Mouse (Mus musculus): ENCODE measurements around the gene Wnk2. TPM values are rescaled to one million over a fixed set of nuclear protein-coding genes. Genes with fewer than 3 reads are reported as not detected.
A peak's percentile ranks its signal among the peaks of the same experiment; 100 is the strongest.

Wnk2 gene
- polyA plus RNA-seq, 1 experiment from 2014 or later = 21.0 TPM

- H3K4me1 ChIP-seq (replicated peaks) = peaks cover 27% of the 10 kb centered on the region
- 0 out of 2 replicates have a peak, but pooled peaks cover 2% of the 10 kb centered on the region for H3K27me3 ChIP-seq
- WGBS = 10% methylated on average over 12 of the region's 12 CpGs
- ATAC-seq = no peak
- no peaks in the 10 kb centered on the region for H3K9me3 ChIP-seq
- no peaks in the 10 kb centered on the region for H3K36me3 ChIP-seq
- no peak overlapping the region for H3K4me3 ChIP-seq (replicated peaks)
- no peak overlapping the region for H3K27ac ChIP-seq
- H3K9ac ChIP-seq (replicated peaks) = no peak overlapping the region
- H3K4me2 ChIP-seq (replicated peaks) = no peak overlapping the region
Measured at GRCm38 (mm10) chr13:49024763-49025162, 123.1 kb downstream of the Wnk2 start.

DNA sequence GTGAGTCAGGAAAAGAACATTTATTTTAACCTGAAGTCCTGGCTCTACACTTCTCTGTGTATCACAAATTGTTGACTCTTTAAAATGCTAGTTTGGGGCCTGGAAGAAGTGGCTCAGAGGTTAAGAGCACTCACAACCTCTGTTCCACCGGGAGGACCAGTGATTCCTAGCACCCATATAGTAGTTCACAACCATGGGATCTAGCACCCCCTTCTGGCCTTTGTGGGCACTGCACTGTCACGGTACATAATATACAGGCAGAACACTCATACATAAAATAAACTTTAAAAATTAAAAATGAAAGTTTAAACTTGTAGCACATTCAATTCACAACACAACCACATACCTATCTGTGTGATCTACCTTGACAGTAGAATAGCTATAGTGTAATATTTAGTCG is 126.1 kb downstream of the Wnk2 start:
- peaks cover 17% of the 10 kb centered on the region for H3K4me1 ChIP-seq (replicated peaks)
- 62% methylated on average over 3 of the region's 3 CpGs for WGBS
- H3K9me3 ChIP-seq = 0 out of 2 replicates have a peak, but pooled peaks cover 3% of the 10 kb centered on the region
- no peak overlapping the region for H3K4me3 ChIP-seq (replicated peaks)
- H3K9ac ChIP-seq (replicated peaks) = no peak overlapping the region
- H3K36me3 ChIP-seq = no peaks in the 10 kb centered on the region
- H3K27ac ChIP-seq = no peak overlapping the region
- H3K27me3 ChIP-seq = 0 out of 2 replicates have a peak, but pooled peaks cover 2% of the 10 kb centered on the region
- ATAC-seq = no peak
- H3K4me2 ChIP-seq (replicated peaks) = no peak overlapping the region

- no peaks in the 10 kb centered on the region for H3K36me3 ChIP-seq
- H3K9ac ChIP-seq (replicated peaks) = no peak overlapping the region
- H3K9me3 ChIP-seq = 0 out of 2 replicates have a peak, but pooled peaks cover 3% of the 10 kb centered on the region
- no peak overlapping the region for H3K27ac ChIP-seq
- H3K4me1 ChIP-seq (replicated peaks) = peaks cover 25% of the 10 kb centered on the region
- H3K27me3 ChIP-seq = 0 out of 2 replicates have a peak, but pooled peaks cover 2% of the 10 kb centered on the region
- ATAC-seq = no peak
- H3K4me3 ChIP-seq (replicated peaks) = no peak overlapping the region
- H3K4me2 ChIP-seq (replicated peaks) = no peak overlapping the region
- WGBS = 49% methylated on average over 5 of the region's 5 CpGs
Measured at GRCm38 (mm10) chr13:49020152-49020551, 127.7 kb downstream of the Wnk2 start.

DNA sequence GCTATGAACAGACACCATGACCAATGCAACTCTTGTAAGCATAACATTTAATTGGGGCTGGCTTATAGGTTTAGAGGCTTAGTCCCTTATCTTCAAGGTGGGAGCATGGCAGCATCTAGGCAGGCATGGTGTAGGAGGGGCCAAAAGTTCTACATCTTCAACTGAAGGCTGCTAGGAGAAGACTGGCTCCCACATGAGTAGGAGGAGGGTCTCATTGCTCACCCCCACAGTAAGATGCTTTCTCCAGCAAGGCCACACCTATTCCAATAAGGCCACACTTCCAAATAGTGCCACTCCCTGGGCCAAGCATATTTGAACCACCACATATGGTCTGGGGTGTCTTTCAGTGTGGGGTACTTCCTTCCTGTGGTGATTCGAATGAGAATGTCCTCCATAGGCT is 130.4 kb downstream of the Wnk2 start:
- Histone ChIP-seq H3K4me2 (replicated peaks) (no peak overlapping the region), H3K4me3 (replicated peaks) (no peak overlapping the region), H3K9me3 (0 out of 2 replicates have a peak, but pooled peaks cover 3% of the 10 kb centered on the region), H3K27ac (no peak overlapping the region), H3K27me3 (peaks cover 7% of the 10 kb centered on the region), H3K4me1 (replicated peaks) (peaks cover 26% of the 10 kb centered on the region), H3K36me3 (no peaks in the 10 kb centered on the region), H3K9ac (replicated peaks) (no peak overlapping the region)
- WGBS = 100% methylated on average over 1 of the region's 1 CpGs
- no peak for ATAC-seq

DNA sequence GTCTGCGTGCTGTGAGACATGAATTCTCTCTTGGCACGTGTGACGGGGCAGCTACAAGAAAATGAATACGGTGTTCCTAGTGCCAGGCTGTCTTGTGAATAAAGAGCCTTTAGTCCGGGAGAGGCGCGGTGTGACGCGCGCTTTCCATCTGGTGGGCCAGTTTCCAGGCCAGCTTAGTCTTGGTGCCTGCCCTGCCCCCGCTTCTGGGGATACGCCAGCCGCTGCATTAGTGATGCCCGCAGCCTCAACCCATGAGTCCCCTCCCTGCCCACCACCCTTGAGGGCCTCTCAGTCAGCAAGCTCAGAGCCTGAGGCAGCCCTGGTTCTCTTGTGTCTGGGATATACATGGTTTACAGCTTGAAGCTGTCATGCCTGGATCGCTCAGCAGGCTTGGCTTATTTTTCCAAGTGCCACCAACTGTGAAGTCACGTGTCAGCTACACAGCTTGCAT is 131.5 kb downstream of the Wnk2 start:
- peak overlapping the region; percentile 22 for H3K4me3 ChIP-seq (replicated peaks)
- peaks cover 7% of the 10 kb centered on the region for H3K27me3 ChIP-seq
- peak; percentile 93 for ATAC-seq
- no peaks in the 10 kb centered on the region for H3K36me3 ChIP-seq
- H3K9ac ChIP-seq (replicated peaks) = peak overlapping the region; percentile 51
- peak overlapping the region; percentile 48 for H3K4me2 ChIP-seq (replicated peaks)
- peaks cover 26% of the 10 kb centered on the region for H3K4me1 ChIP-seq (replicated peaks)
- H3K9me3 ChIP-seq = 0 out of 2 replicates have a peak, but pooled peaks cover 3% of the 10 kb centered on the region
- peak overlapping the region; percentile 85 for H3K27ac ChIP-seq
- 2% methylated on average over 16 of the region's 16 CpGs for WGBS

DNA sequence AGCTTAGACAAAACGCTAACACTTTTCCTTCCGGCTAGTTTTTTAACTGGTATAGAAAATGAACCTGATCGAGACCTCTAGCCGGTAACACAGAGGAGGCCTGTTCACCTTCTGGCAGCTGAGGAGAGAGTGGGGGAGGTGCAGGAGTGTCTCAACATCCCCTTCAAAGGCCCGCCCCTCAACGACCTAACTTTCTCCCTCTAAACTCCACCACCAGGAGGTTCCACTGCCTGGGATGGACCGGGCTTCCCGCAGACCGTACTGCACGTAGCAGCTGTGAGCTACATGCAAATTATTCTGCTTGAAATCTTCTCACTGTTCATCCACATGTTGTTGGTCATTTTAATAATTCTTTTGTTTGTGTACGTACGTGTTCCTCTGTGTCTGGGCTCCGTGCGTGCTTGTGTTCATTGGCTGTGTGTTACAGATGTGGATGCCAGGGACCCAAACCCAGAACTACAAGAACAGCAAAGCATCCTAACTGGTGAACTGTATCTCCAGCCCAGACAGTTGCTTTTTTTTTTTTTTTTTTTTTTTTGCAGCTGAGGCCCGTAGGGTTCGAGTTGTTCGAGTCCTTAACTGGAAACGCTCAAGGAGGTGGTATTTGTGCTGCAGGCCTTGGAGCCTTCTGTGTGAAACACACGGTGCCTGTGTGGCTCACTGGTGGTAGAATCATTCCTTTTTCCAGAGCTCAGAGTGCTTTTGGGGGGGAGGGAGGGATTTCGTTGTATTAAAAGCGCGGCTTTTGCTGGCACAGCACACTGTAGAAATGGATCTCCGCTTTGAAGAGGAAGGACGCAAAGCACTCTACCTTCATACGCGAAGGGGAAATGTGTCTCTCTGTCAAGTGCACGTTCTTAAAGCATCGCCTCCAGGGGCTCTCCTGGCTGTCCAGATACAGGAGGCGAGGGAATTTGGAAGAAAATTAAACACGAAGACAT is 132.2 kb downstream of the Wnk2 start:
- Histone ChIP-seq H3K9me3 (0 out of 2 replicates have a peak, but pooled peaks cover 3% of the 10 kb centered on the region), H3K9ac (replicated peaks) (peak overlapping the region; percentile 51), H3K27me3 (peaks cover 7% of the 10 kb centered on the region), H3K4me1 (replicated peaks) (peaks cover 26% of the 10 kb centered on the region), H3K27ac (peak overlapping the region; percentile 85), H3K36me3 (no peaks in the 10 kb centered on the region), H3K4me3 (replicated peaks) (peak overlapping the region; percentile 22), H3K4me2 (replicated peaks) (peak overlapping the region; percentile 48)
- 3% methylated on average over 30 of the region's 30 CpGs for WGBS
- ATAC-seq = peak; percentile 69

GRCm38 (mm10) chr13:49013206-49013794 is 134.5 kb downstream of the Wnk2 start:
- no peak overlapping the region for H3K9ac ChIP-seq (replicated peaks)
- H3K9me3 ChIP-seq = 0 out of 2 replicates have a peak, but pooled peaks cover 3% of the 10 kb centered on the region
- no peak overlapping the region for H3K27ac ChIP-seq
- whole genome bisulfite sequencing = 25% methylated on average over 5 of the region's 5 CpGs
- no peaks in the 10 kb centered on the region for H3K36me3 ChIP-seq
- H3K4me1 ChIP-seq (replicated peaks) = peaks cover 20% of the 10 kb centered on the region
- no peak overlapping the region for H3K4me2 ChIP-seq (replicated peaks)
- no peak for ATAC-seq
- no peak overlapping the region for H3K4me3 ChIP-seq (replicated peaks)
- H3K27me3 ChIP-seq = peaks cover 7% of the 10 kb centered on the region

DNA sequence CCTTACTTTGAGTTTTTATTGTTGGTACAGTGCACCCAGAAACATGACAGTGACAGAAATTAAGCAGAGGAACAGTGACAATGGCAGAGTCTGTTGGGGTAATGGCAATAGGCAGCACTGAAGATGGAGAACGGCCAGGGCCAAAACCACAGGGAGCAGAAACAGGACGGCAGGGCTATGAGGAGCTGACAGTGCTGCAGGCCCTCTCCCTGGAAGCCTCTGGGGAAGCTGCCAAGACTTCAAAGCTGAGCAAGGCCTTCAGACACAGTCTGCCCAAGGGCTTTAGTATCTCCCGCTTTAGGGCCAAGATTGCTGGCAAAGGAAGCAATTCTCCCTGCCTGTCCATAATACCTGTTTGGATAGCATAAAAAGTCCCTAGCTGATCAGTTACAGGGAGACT is 146.1 kb downstream of the Wnk2 start:
- no peak overlapping the region for H3K4me2 ChIP-seq (replicated peaks)
- WGBS = 55% methylated on average over 3 of the region's 3 CpGs
- H3K4me1 ChIP-seq (replicated peaks) = no peaks in the 10 kb centered on the region
- no peaks in the 10 kb centered on the region for H3K27me3 ChIP-seq
- no peak overlapping the region for H3K4me3 ChIP-seq (replicated peaks)
- H3K9ac ChIP-seq (replicated peaks) = no peak overlapping the region
- no peaks in the 10 kb centered on the region for H3K9me3 ChIP-seq
- no peak for ATAC-seq
- H3K36me3 ChIP-seq = no peaks in the 10 kb centered on the region
- no peak overlapping the region for H3K27ac ChIP-seq

DNA sequence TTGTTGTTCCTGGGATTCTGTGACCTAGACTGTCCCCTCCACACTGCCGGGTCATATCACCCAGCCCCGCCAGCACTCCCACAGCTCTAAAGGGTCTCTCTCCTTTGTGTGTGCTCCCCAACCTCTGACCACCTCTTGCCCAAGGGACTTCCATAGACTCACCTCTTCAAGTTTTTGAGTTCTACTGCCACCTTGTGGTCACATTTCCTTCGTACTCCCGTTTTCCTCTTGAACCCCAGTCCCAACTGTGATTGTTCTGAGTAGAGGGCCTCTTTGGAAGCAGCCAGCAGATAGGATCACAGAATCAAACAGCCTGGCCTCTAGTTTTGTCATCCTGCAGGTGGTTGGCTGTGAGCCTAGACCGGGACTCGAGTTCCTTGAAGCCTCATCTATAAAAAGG is 149.2 kb downstream of the Wnk2 start:
- no peaks in the 10 kb centered on the region for H3K9me3 ChIP-seq
- H3K27ac ChIP-seq = no peak overlapping the region
- H3K36me3 ChIP-seq = no peaks in the 10 kb centered on the region
- no peak overlapping the region for H3K9ac ChIP-seq (replicated peaks)
- ATAC-seq = 0 out of 2 replicates have a peak, but pooled peaks have one; percentile 14
- H3K4me3 ChIP-seq (replicated peaks) = no peak overlapping the region
- H3K4me1 ChIP-seq (replicated peaks) = peaks cover 7% of the 10 kb centered on the region
- 12% methylated on average over 6 of the region's 6 CpGs for WGBS
- H3K27me3 ChIP-seq = no peaks in the 10 kb centered on the region
- no peak overlapping the region for H3K4me2 ChIP-seq (replicated peaks)

GRCm38 (mm10) chr13:48996731-48997130 is 151.1 kb downstream of the Wnk2 start:
- ATAC-seq = no peak
- Histone ChIP-seq H3K9ac (replicated peaks) (no peak overlapping the region), H3K36me3 (no peaks in the 10 kb centered on the region)

GRCm38 (mm10) chr13:48994903-48995302 is 152.9 kb downstream of the Wnk2 start:
- H3K9me3 ChIP-seq = no peaks in the 10 kb centered on the region
- H3K27me3 ChIP-seq = no peaks in the 10 kb centered on the region
- H3K36me3 ChIP-seq = no peaks in the 10 kb centered on the region
- H3K27ac ChIP-seq = no peak overlapping the region
- no peak overlapping the region for H3K4me3 ChIP-seq (replicated peaks)
- H3K4me2 ChIP-seq (replicated peaks) = no peak overlapping the region
- no peak overlapping the region for H3K9ac ChIP-seq (replicated peaks)
- peak; percentile 68; the same call in 1 of the 2 replicates for ATAC-seq
- WGBS = 8% methylated on average over 3 of the region's 3 CpGs
- H3K4me1 ChIP-seq (replicated peaks) = peaks cover 7% of the 10 kb centered on the region

More at GRCm38 (mm10) chr13:48996731-48997130, 151.1 kb downstream of the Wnk2 start:
- peaks cover 7% of the 10 kb centered on the region for H3K4me1 ChIP-seq (replicated peaks)
- no peaks in the 10 kb centered on the region for H3K9me3 ChIP-seq
- no peaks in the 10 kb centered on the region for H3K27me3 ChIP-seq
- no peak overlapping the region for H3K4me3 ChIP-seq (replicated peaks)
- H3K4me2 ChIP-seq (replicated peaks) = no peak overlapping the region
- no peak overlapping the region for H3K27ac ChIP-seq
- WGBS = 87% methylated on average over 4 of the region's 4 CpGs

DNA sequence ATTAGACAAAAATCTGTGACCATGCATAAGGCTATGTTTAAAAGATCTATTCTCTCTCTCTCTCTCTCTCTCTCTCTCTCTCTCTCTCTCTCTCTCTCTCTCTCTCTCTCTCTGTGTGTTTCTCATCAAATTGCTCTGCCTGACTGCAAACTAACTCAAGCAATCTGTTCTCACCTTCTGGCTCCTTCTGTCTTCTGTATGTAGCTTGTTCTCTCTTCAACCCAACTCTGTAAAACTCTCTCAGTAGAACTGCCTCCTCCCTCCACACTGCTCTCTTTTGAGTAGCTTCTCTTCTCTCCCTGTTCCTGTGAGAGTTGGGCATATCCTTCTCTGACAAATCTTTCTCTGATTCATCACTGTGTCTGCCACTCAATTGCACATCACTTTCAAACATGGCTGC is 154.9 kb downstream of the Wnk2 start:
- Histone ChIP-seq H3K9me3 (no peaks in the 10 kb centered on the region), H3K4me3 (replicated peaks) (no peak overlapping the region), H3K4me1 (replicated peaks) (peaks cover 7% of the 10 kb centered on the region), H3K27me3 (no peaks in the 10 kb centered on the region), H3K4me2 (replicated peaks) (no peak overlapping the region), H3K9ac (replicated peaks) (no peak overlapping the region), H3K27ac (no peak overlapping the region), H3K36me3 (no peaks in the 10 kb centered on the region)
- no peak for ATAC-seq

Data from midbrain, embryonic 13.5 days (tissue).